Mouse (Mus musculus): Measurements from ENCODE around the gene Mien1.
A peak's percentile ranks its signal among the peaks of the same experiment; 100 is the strongest.

The Mien1 gene

GRCm38 (mm10) chr11:98431743-98432502 lies 6.9 kb downstream of the Mien1 start:
- no peak for DNase-seq (ENCODE audit: low read depth in 2 of 2, low spot score in 2 of 2)

GRCm38 (mm10) chr11:98428436-98428835 lies 10.4 kb downstream of the Mien1 start:
- DNase-seq (ENCODE audit: low read depth in 2 of 2, low spot score in 2 of 2) = no peak

- no peak for DNase-seq (ENCODE audit: low read depth in 2 of 2, low spot score in 2 of 2)
These were observed 12.2 kb downstream of the Mien1 start for GRCm38 (mm10) chr11:98426592-98426991.

- no peak for DNase-seq (ENCODE audit: low read depth in 2 of 2, low spot score in 2 of 2)
These were observed 19.7 kb downstream of the Mien1 start for GRCm38 (mm10) chr11:98418939-98419547.

- no peak for DNase-seq (ENCODE audit: low read depth in 2 of 2, low spot score in 2 of 2)
These were observed 20.5 kb downstream of the Mien1 start for GRCm38 (mm10) chr11:98418273-98418672.

- DNase-seq (ENCODE audit: low read depth in 2 of 2, low spot score in 2 of 2) = no peak
These were observed 21.7 kb downstream of the Mien1 start for GRCm38 (mm10) chr11:98417074-98417473.

GRCm38 (mm10) chr11:98414162-98414561 lies 24.6 kb downstream of the Mien1 start:
- DNase-seq (ENCODE audit: low read depth in 2 of 2, low spot score in 2 of 2) = no peak

- no peak for DNase-seq (ENCODE audit: low read depth in 2 of 2, low spot score in 2 of 2)
These were observed 25.1 kb downstream of the Mien1 start for GRCm38 (mm10) chr11:98413731-98414130.

GRCm38 (mm10) chr11:98412797-98413301 lies 25.9 kb downstream of the Mien1 start:
- DNase-seq (ENCODE audit: low read depth in 2 of 2, low spot score in 2 of 2) = no peak

GRCm38 (mm10) chr11:98412273-98412796 lies 26.5 kb downstream of the Mien1 start, which contains the start of gene Erbb2:
Gene Erbb2, plus strand, starts transcription at chr11:98412470.
- DNase-seq (ENCODE audit: low read depth in 2 of 2, low spot score in 2 of 2) = no peak

- no peak for DNase-seq (ENCODE audit: low read depth in 2 of 2, low spot score in 2 of 2)
These were observed 29.4 kb downstream of the Mien1 start for GRCm38 (mm10) chr11:98409341-98409822.

GRCm38 (mm10) chr11:98408872-98409271 lies 29.9 kb downstream of the Mien1 start:
- DNase-seq (ENCODE audit: low read depth in 2 of 2, low spot score in 2 of 2) = no peak

- DNase-seq (ENCODE audit: low read depth in 2 of 2, low spot score in 2 of 2) = no peak
These were observed 32.2 kb downstream of the Mien1 start for GRCm38 (mm10) chr11:98406621-98407020.

- no peak for DNase-seq (ENCODE audit: low read depth in 2 of 2, low spot score in 2 of 2)
These were observed 38.0 kb downstream of the Mien1 start for GRCm38 (mm10) chr11:98400816-98401215.

- peak; percentile 75 to 83 for DNase-seq (ENCODE audit: low read depth in 2 of 2, low spot score in 2 of 2)
These were observed 38.5 kb downstream of the Mien1 start, which contains the start of gene Pgap3 for GRCm38 (mm10) chr11:98400161-98400726. Gene Pgap3, minus strand, starts transcription at chr11:98400490.

GRCm38 (mm10) chr11:98397946-98398345 lies 40.8 kb downstream of the Mien1 start:
- no peak for DNase-seq (ENCODE audit: low read depth in 2 of 2, low spot score in 2 of 2)

- no peak for DNase-seq (ENCODE audit: low read depth in 2 of 2, low spot score in 2 of 2)
These were observed 43.8 kb downstream of the Mien1 start for GRCm38 (mm10) chr11:98395041-98395440.

GRCm38 (mm10) chr11:98394301-98394700 lies 44.5 kb downstream of the Mien1 start:
- no peak for DNase-seq (ENCODE audit: low read depth in 2 of 2, low spot score in 2 of 2)

GRCm38 (mm10) chr11:98393317-98393716 lies 45.5 kb downstream of the Mien1 start:
- peak; percentile 45 to 64 for DNase-seq (ENCODE audit: low read depth in 2 of 2, low spot score in 2 of 2)

- DNase-seq (ENCODE audit: low read depth in 2 of 2, low spot score in 2 of 2) = no peak
These were observed 46.1 kb downstream of the Mien1 start for GRCm38 (mm10) chr11:98392645-98393044.

GRCm38 (mm10) chr11:98392034-98392433 lies 46.8 kb downstream of the Mien1 start:
- no peak for DNase-seq (ENCODE audit: low read depth in 2 of 2, low spot score in 2 of 2)

GRCm38 (mm10) chr11:98390141-98390540 lies 48.6 kb downstream of the Mien1 start:
- DNase-seq (ENCODE audit: low read depth in 2 of 2, low spot score in 2 of 2) = no peak

All from CD8-positive naive resting alpha-beta T cell, adult 2 months (primary cell).